Mouse (Mus musculus): Measurements from ENCODE around the gene Asb5. TPM values are rescaled to one million over a fixed set of nuclear protein-coding genes. Genes with fewer than 3 reads are reported as not detected.

Asb5 gene
- polyA plus RNA-seq (2015; fragmentation: Nextera tagmentation; extraction: Ambion mirVana), result 6.0 and 6.4 TPM in 2 replicates

DNA sequence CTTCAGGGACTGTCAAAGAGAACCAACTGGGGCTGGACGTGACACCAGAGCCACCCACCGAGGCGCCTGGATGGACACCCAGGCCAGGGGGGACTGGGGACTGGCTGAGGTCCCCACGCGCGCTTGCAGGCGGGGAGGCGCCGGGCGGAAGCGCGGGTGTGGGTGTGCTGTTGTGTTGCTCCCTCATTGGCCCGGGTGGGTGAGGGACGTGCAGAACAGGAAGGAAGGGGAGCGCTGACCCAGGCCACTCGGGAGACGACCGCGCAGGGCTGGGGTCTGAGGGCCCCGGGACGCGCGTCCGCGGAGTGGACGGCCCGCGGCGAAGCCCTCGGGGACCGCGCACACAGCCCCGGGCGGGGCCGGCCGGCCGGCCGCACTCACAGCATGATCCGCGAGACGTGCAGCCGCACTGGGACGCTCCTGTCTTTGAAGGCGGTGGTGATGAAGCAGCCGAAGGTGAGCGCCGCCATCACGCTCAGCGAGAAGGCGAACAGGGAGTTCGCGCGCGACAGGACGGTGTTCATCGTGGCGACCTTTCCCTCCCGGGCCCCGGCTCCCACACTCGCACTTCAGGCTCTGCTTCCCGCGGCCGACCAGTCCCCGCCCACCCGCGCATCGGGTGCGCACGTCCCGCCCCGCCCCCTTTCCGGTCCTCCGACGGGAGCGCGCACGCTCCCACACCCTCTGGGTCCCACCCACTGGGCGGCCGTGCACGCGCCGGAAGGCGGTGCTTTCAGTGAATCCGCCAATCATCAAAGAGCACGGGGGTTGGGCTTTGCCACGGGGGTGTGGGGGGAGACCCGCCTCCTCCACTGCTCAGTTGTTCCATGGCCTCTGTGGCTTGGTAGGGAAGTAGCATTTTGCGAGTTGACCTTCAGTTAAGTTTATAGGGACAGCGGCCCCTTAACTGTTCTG lies at the start of gene Asb5, which contains the start of gene Spcs3:
Gene Asb5, plus strand, starts transcription at position 199 of the 915 bp plus-strand sequence.
Gene Spcs3, minus strand, starts transcription at position 617 of the 915 bp plus-strand sequence.
- peak within 1 kb of the TSS; percentile 90 for H3K9ac ChIP-seq
- H3K36me3 ChIP-seq, result no peaks in the 10 kb centered on the region; the same call in 1 of the 2 replicates
- peak within 1 kb of the TSS; percentile 91 for H3K4me3 ChIP-seq
- H3K27ac ChIP-seq (replicated peaks), result peak within 1 kb of the TSS; percentile 94
- no peaks in the 10 kb centered on the region for H3K27me3 ChIP-seq
- H3K4me2 ChIP-seq, result peak within 1 kb of the TSS; percentile 63
- ATAC-seq (ENCODE audit: low FRiP score, low read depth), result peak; percentile 96
- peaks cover 33% of the 10 kb centered on the region for H3K4me1 ChIP-seq (replicated peaks)
- 0% methylated on average over 89 of the region's 89 CpGs for WGBS
- no peaks in the 10 kb centered on the region for H3K9me3 ChIP-seq

DNA sequence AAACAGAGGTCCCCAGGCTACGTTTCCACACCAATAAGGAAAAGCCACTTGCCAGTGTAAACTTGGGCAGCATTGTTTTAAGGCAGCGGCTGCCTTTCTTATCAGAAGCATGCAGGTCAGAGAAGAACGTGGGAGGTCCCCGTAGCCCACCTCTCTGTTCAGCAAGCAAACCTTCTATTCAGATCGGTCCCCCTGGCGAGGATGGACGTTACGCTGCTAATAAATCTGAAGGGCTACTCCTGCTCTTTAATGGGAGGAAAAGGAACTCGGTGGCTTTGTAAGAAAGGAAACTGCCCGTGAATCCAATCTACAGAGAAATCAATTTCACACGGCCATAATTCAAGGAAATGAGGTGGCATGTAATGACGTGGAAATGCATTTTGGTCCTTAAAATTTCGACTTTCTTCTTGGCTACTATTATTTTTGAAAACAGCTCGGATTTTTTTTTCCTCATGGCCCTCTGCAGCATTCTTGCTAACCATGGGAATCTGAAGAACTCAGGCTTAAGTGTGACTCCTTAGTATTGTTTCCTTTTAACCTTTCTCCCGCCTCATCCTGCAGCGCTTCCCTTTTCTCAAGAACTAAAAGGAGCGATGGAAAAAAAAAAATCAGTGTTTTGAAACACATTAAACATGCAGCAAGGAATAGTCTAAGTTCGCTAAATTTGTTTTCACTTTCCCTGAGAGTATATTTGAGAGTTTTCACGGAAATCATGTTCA lies 42.7 kb upstream of the Asb5 start:
- ATAC-seq (ENCODE audit: low FRiP score, low read depth), result no peak
- Histone ChIP-seq H3K9ac (no peak overlapping the region; the same call in 1 of the 2 replicates), H3K36me3 (no peaks in the 10 kb centered on the region), H3K4me3 (peak overlapping the region; percentile 18), H3K4me2 (peak overlapping the region; percentile 45), H3K4me1 (replicated peaks) (0 out of 2 replicates have a peak, but pooled peaks cover 3% of the 10 kb centered on the region), H3K27ac (replicated peaks) (no peak overlapping the region), H3K27me3 (no peaks in the 10 kb centered on the region), H3K9me3 (no peaks in the 10 kb centered on the region)
- WGBS, result 34% methylated on average over 19 of the region's 19 CpGs

DNA sequence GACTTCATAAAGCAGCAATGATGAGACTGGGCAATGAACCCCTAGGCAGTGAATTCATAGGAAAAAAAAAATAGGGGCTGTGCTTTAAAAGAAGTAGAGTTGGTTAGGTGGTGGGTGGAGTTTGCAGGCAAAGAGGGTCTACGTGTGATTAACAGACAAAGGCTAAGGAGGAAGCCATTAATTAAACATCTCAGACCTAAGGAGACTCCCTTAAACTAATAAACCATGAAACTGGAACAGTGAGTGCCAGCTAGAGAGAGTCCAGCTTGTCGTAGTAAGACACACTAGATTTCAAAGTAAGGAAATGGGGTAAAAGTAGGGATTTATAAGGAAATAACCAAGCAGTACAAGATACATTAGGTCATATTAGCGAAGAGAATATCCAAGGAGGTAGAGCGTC lies 40.9 kb upstream of the Asb5 start:
- no peak overlapping the region for H3K9ac ChIP-seq
- H3K4me1 ChIP-seq (replicated peaks), result 0 out of 2 replicates have a peak, but pooled peaks cover 3% of the 10 kb centered on the region
- H3K27me3 ChIP-seq, result no peaks in the 10 kb centered on the region
- 73% methylated on average over 4 of the region's 4 CpGs for WGBS
- H3K4me2 ChIP-seq, result no peak overlapping the region
- no peaks in the 10 kb centered on the region for H3K36me3 ChIP-seq
- H3K4me3 ChIP-seq, result no peak overlapping the region
- no peak for ATAC-seq (ENCODE audit: low FRiP score, low read depth)
- no peak overlapping the region for H3K27ac ChIP-seq (replicated peaks)
- no peaks in the 10 kb centered on the region for H3K9me3 ChIP-seq

DNA sequence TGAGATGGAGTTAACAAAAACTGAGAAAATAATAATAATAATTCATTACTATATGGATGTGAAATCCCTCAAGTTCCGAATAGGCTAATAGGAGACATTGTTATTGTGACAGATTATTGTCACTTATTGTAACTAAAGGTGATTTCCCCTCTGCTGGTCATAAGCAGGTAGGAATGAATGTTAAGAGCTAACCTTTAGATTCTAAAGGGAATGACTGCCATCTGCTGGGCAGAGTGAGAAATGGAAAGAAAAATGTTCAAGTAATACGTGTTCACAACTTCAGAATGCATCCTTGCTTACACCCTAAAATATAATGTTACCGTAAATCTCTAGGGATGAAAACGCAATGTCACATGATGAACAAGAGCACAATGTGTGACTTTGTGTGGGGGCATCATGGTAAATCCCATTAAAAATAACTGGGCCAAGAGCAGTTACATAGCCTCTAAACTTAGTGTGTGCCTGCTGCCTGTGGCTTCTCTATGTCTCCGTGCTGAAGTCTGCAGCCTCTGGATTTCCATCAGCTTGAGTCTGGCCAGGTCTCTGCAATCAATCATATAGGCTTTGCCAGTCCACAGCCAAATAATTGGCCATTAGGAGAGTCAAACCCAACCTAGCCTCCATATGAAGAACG lies 38.2 kb upstream of the Asb5 start:
- H3K27me3 ChIP-seq, result no peaks in the 10 kb centered on the region
- H3K36me3 ChIP-seq, result no peaks in the 10 kb centered on the region
- 25% methylated on average over 6 of the region's 6 CpGs for WGBS
- H3K4me1 ChIP-seq (replicated peaks), result 0 out of 2 replicates have a peak, but pooled peaks cover 3% of the 10 kb centered on the region
- H3K4me2 ChIP-seq, result no peak overlapping the region
- H3K4me3 ChIP-seq, result no peak overlapping the region
- ATAC-seq (ENCODE audit: low FRiP score, low read depth), result peak; percentile 42; the same call in 1 of the 2 replicates
- H3K27ac ChIP-seq (replicated peaks), result no peak overlapping the region
- no peak overlapping the region for H3K9ac ChIP-seq
- H3K9me3 ChIP-seq, result no peaks in the 10 kb centered on the region

GRCm38 (mm10) chr8:54491934-54492333 lies 37.4 kb upstream of the Asb5 start:
- H3K4me2 ChIP-seq, result no peak overlapping the region
- ATAC-seq (ENCODE audit: low FRiP score, low read depth), result no peak; the same call in 1 of the 2 replicates
- H3K27ac ChIP-seq (replicated peaks), result no peak overlapping the region
- H3K36me3 ChIP-seq, result no peaks in the 10 kb centered on the region
- H3K27me3 ChIP-seq, result no peaks in the 10 kb centered on the region
- H3K9me3 ChIP-seq, result no peaks in the 10 kb centered on the region
- H3K4me1 ChIP-seq (replicated peaks), result no peaks in the 10 kb centered on the region
- H3K9ac ChIP-seq, result no peak overlapping the region
- 83% methylated on average over 4 of the region's 4 CpGs for WGBS
- no peak overlapping the region for H3K4me3 ChIP-seq

GRCm38 (mm10) chr8:54493110-54493509 lies 36.3 kb upstream of the Asb5 start:
- ATAC-seq (ENCODE audit: low FRiP score, low read depth), result no peak
- H3K4me3 ChIP-seq, result no peak overlapping the region
- H3K4me1 ChIP-seq (replicated peaks), result no peaks in the 10 kb centered on the region
- WGBS, result 13% methylated on average over 6 of the region's 6 CpGs
- H3K9ac ChIP-seq, result no peak overlapping the region
- H3K36me3 ChIP-seq, result no peaks in the 10 kb centered on the region
- no peaks in the 10 kb centered on the region for H3K9me3 ChIP-seq
- H3K27me3 ChIP-seq, result no peaks in the 10 kb centered on the region
- no peak overlapping the region for H3K27ac ChIP-seq (replicated peaks)
- no peak overlapping the region for H3K4me2 ChIP-seq

DNA sequence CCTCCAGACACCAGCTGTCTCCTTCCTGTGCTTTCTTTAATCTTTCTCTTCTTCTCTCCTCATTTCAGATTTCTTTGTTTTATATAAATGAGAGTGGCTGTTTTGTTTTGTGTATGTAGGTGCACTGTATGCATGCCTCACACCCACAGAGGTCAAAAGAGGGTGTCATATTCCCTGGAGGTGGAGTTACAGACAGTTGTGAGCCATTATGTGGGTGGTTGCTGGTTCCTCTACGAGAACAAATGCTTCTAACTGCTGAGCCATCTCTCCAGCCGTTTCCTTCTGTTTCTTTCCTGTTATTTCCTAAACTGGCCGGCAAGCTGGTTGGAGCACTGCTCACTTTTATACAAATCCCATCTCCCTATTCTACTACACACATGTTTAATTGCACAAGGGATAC lies 35.5 kb upstream of the Asb5 start:
- Histone ChIP-seq H3K27me3 (no peaks in the 10 kb centered on the region), H3K4me2 (no peak overlapping the region), H3K36me3 (no peaks in the 10 kb centered on the region), H3K9ac (no peak overlapping the region), H3K27ac (replicated peaks) (no peak overlapping the region), H3K4me3 (no peak overlapping the region), H3K4me1 (replicated peaks) (no peaks in the 10 kb centered on the region), H3K9me3 (no peaks in the 10 kb centered on the region)
- ATAC-seq (ENCODE audit: low FRiP score, low read depth), result no peak
- WGBS, result 58% methylated on average over 3 of the region's 3 CpGs

- no peak overlapping the region for H3K4me2 ChIP-seq
- H3K27me3 ChIP-seq, result no peaks in the 10 kb centered on the region
- no peaks in the 10 kb centered on the region for H3K36me3 ChIP-seq
- H3K4me3 ChIP-seq, result no peak overlapping the region
- H3K27ac ChIP-seq (replicated peaks), result no peak overlapping the region
- H3K9me3 ChIP-seq, result no peaks in the 10 kb centered on the region
- 0 out of 2 replicates have a peak, but pooled peaks cover under 1% of the 10 kb centered on the region for H3K4me1 ChIP-seq (replicated peaks)
- H3K9ac ChIP-seq, result no peak overlapping the region
- 69% methylated on average over 7 of the region's 7 CpGs for WGBS
- no peak for ATAC-seq (ENCODE audit: low FRiP score, low read depth)
These were observed 26.3 kb upstream of the Asb5 start for GRCm38 (mm10) chr8:54503104-54503503.

- Histone ChIP-seq H3K36me3 (no peaks in the 10 kb centered on the region), H3K9me3 (no peaks in the 10 kb centered on the region), H3K27ac (replicated peaks) (no peak overlapping the region), H3K4me3 (no peak overlapping the region), H3K4me1 (replicated peaks) (peaks cover 14% of the 10 kb centered on the region), H3K4me2 (no peak overlapping the region), H3K27me3 (no peaks in the 10 kb centered on the region), H3K9ac (no peak overlapping the region)
- ATAC-seq (ENCODE audit: low FRiP score, low read depth), result no peak
- 70% methylated on average over 2 of the region's 2 CpGs for WGBS
These were observed 24.3 kb upstream of the Asb5 start for GRCm38 (mm10) chr8:54505060-54505459.

DNA sequence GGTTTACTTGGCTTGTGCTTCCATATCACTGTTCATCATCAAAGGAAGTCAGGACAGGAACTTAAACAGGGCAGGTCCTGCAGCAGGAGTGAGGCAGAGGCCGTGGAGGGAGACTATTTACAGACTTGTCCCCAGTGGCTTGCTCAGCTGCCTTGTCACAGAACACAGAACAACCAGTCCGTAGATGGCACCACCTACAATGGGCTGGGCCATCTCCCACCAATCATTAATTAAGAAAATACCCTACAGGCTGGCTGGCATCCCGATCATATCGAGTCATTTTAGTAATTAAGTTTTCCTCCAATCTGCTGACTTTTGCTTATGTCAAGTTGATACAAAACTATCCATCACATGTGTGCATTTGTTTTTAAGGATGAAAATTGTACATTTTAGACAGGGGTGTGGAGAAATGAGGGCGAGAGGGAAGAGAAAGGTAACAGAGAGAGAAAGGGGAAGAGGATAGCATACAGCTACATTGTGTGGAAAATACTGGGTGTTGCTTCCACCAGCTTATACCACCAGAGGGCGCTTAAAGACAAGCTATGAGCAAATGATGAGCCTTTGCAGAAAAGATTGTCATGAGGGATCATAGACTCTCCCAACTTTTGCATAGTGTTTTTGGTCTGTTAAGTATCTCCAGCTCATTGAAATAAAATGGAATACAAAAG lies 21.8 kb upstream of the Asb5 start:
- no peaks in the 10 kb centered on the region for H3K27me3 ChIP-seq
- ATAC-seq (ENCODE audit: low FRiP score, low read depth), result peak; percentile 74
- H3K4me1 ChIP-seq (replicated peaks), result peaks cover 14% of the 10 kb centered on the region
- H3K27ac ChIP-seq (replicated peaks), result 0 out of 2 replicates have a peak overlapping the region, but pooled peaks have one; percentile 42
- H3K9ac ChIP-seq, result peak overlapping the region; percentile 27; the same call in 1 of the 2 replicates
- WGBS, result 22% methylated on average over 6 of the region's 6 CpGs
- H3K9me3 ChIP-seq, result no peaks in the 10 kb centered on the region
- peak overlapping the region; percentile 25 for H3K4me3 ChIP-seq
- peak overlapping the region; percentile 45 for H3K4me2 ChIP-seq
- H3K36me3 ChIP-seq, result no peaks in the 10 kb centered on the region

GRCm38 (mm10) chr8:54508096-54508456 lies 21.3 kb upstream of the Asb5 start:
- Histone ChIP-seq H3K4me3 (peak overlapping the region; percentile 44; the same call in 1 of the 2 replicates), H3K36me3 (no peaks in the 10 kb centered on the region), H3K4me2 (peak overlapping the region; percentile 64), H3K4me1 (replicated peaks) (peaks cover 14% of the 10 kb centered on the region), H3K27ac (replicated peaks) (peak overlapping the region; percentile 45; the same call in 1 of the 2 replicates), H3K9ac (no peak overlapping the region), H3K27me3 (no peaks in the 10 kb centered on the region), H3K9me3 (no peaks in the 10 kb centered on the region)
- no peak for ATAC-seq (ENCODE audit: low FRiP score, low read depth)
- WGBS, result 13% methylated on average over 1 of the region's 1 CpGs

Measured in hindbrain, embryonic 15.5 days (tissue).